In the genomic region with DNA sequence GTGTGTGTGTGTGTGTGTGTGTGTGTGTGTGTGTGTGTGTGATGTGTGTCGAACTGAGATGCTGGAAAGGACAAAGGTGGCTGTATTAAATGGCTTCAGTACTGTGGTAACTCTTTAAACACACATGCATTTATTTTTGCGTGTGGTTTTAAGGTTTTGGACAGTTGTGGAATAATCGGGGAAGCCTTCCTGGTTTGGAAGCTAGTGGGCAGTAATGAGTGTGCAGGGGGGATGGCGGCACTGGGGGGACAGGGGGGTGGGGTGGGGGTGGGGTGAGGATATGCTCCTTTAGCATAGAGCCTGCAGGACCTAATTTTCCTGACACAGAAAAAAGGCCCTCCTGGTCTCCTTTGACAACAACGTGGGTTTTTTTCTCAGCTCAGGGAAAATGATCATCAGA, we compare ENCODE assay signal across 8 mouse cellular contexts. TPM values are rescaled to one million over a fixed set of nuclear protein-coding genes. Genes with fewer than 3 reads are reported as not detected.
DNase-seq lines count a peak whose midpoint lies in the region; ATAC-seq lines count a peak whose summit lies in the region.

No protein-coding gene starts in this region.

- peak; percentile 29 for DNase-seq in cerebellum, adult 9-10 months
- DNase-seq in cerebellum, adult 11-12 months: no peak
- DNase-seq in neural tube, embryonic 11.5 days (ENCODE audit: low spot score): no peak
- no peak for DNase-seq in neural tube, embryonic 10.5 days (ENCODE audit: extremely low spot score, low spot score)
- DNase-seq in liver, embryonic 11.5 days (ENCODE audit: low spot score): no peak
- DNase-seq in layer of hippocampus, postnatal 25 days (ENCODE audit: extremely low spot score in 1 of 2, low spot score in 1 of 2): no peak
- DNase-seq in gastrocnemius, postnatal 25 days: no peak

- no peak for ATAC-seq in neural tube, embryonic 11.5 days (ENCODE audit: insufficient read depth, low FRiP score, low TSS enrichment)
- ATAC-seq in liver, embryonic 11.5 days (replicated peaks; ENCODE audit: low FRiP score): no peak
- no peak for ATAC-seq in stomach, embryonic 16.5 days (ENCODE audit: insufficient read depth, low FRiP score)

- H3K36me3 ChIP-seq in neural tube, embryonic 11.5 days (ENCODE audit: control insufficient read depth, insufficient read depth, low read length): no peaks in the 10 kb centered on the region
- H3K36me3 ChIP-seq in liver, embryonic 11.5 days (ENCODE audit: control insufficient read depth, insufficient read depth, low read length): no peaks in the 10 kb centered on the region
- no peaks in the 10 kb centered on the region for H3K36me3 ChIP-seq in stomach, embryonic 16.5 days (ENCODE audit: control insufficient read depth, insufficient read depth, low read length)

- H3K4me3 ChIP-seq in neural tube, embryonic 11.5 days (ENCODE audit: low read depth, low read length): peak overlapping the region; percentile 86
- H3K4me3 ChIP-seq in liver, embryonic 11.5 days (ENCODE audit: low read depth, low read length): peak overlapping the region; percentile 64
- peak overlapping the region; percentile 85 for H3K4me3 ChIP-seq in stomach, embryonic 16.5 days (replicated peaks; ENCODE audit: low read length)

- 12% methylated on average over 5 of the region's 5 CpGs for WGBS in neural tube, embryonic 11.5 days
- WGBS in liver, embryonic 11.5 days: 20% methylated on average over 5 of the region's 5 CpGs
- WGBS in stomach, embryonic 16.5 days: 10% methylated on average over 5 of the region's 5 CpGs

- no peak overlapping the region for H3K27ac ChIP-seq in neural tube, embryonic 11.5 days (ENCODE audit: low read depth, low read length)
- no peak overlapping the region for H3K27ac ChIP-seq in liver, embryonic 11.5 days (ENCODE audit: low read depth, low read length)
- no peak overlapping the region for H3K27ac ChIP-seq in stomach, embryonic 16.5 days (ENCODE audit: low read length)

- peaks cover 15% of the 10 kb centered on the region for H3K4me1 ChIP-seq in neural tube, embryonic 11.5 days (ENCODE audit: control insufficient read depth, insufficient read depth, low read length)
- peaks cover 14% of the 10 kb centered on the region for H3K4me1 ChIP-seq in liver, embryonic 11.5 days (replicated peaks; ENCODE audit: control insufficient read depth, insufficient read depth, low read length)
- peaks cover 37% of the 10 kb centered on the region for H3K4me1 ChIP-seq in stomach, embryonic 16.5 days (ENCODE audit: control insufficient read depth, insufficient read depth, low read length)

- peak overlapping the region; percentile 99 for H3K4me2 ChIP-seq in neural tube, embryonic 11.5 days (ENCODE audit: low read depth)
- peak overlapping the region; percentile 94 for H3K4me2 ChIP-seq in liver, embryonic 11.5 days
- peak overlapping the region; percentile 98 for H3K4me2 ChIP-seq in stomach, embryonic 16.5 days (ENCODE audit: low read depth, low read length)

- 0 out of 2 replicates have a peak, but pooled peaks cover 5% of the 10 kb centered on the region for H3K27me3 ChIP-seq in neural tube, embryonic 11.5 days (ENCODE audit: control insufficient read depth, insufficient read depth, low read length)
- H3K27me3 ChIP-seq in liver, embryonic 11.5 days (replicated peaks; ENCODE audit: control insufficient read depth, insufficient read depth, low read length): peaks cover 3% of the 10 kb centered on the region; the same call in 1 of the 2 replicates
- no peaks in the 10 kb centered on the region for H3K27me3 ChIP-seq in stomach, embryonic 16.5 days (ENCODE audit: control insufficient read depth, insufficient read depth, low read length)

- H3K9me3 ChIP-seq in neural tube, embryonic 11.5 days (ENCODE audit: control insufficient read depth, low read length): no peaks in the 10 kb centered on the region
- no peaks in the 10 kb centered on the region for H3K9me3 ChIP-seq in liver, embryonic 11.5 days (ENCODE audit: control insufficient read depth, low read length)
- no peaks in the 10 kb centered on the region for H3K9me3 ChIP-seq in stomach, embryonic 16.5 days (replicated peaks; ENCODE audit: control insufficient read depth, low read length)

- no peak overlapping the region; the same call in 1 of the 2 replicates for H3K9ac ChIP-seq in neural tube, embryonic 11.5 days (ENCODE audit: low read length)
- peak overlapping the region; percentile 32; the same call in 1 of the 2 replicates for H3K9ac ChIP-seq in liver, embryonic 11.5 days (ENCODE audit: low read depth, low read length)
- peak overlapping the region; percentile 40; the same call in 1 of the 2 replicates for H3K9ac ChIP-seq in stomach, embryonic 16.5 days (ENCODE audit: low read length)

RNA-seq across cellular contexts. Expression of gene Crim1, which starts 2.2 kb away (rescaled TPM):
- 5.6 and 7.9 TPM in 2 replicates for polyA plus RNA-seq in neural tube, embryonic 11.5 days (2014; fragmentation: Nextera tagmentation; extraction: Ambion mirVana)
- polyA plus RNA-seq in liver, embryonic 11.5 days (2014; fragmentation: Nextera tagmentation; extraction: Ambion mirVana): 1.9 and 2.7 TPM in 2 replicates
- polyA plus RNA-seq in stomach, embryonic 16.5 days (2015; fragmentation: Nextera tagmentation; extraction: Ambion mirVana): 3.5 and 3.9 TPM in 2 replicates
- 100 to 1,000 TPM; 118 to 130 TPM for total RNA-seq in layer of hippocampus, postnatal 25 days (2021)
- 10 to 100 TPM; 22.1 to 22.9 TPM for total RNA-seq in gastrocnemius, postnatal 25 days (2021)
